Mouse (Mus musculus) testis, adult 2 months (tissue): ENCODE data around the gene Enox1.

Experiments used
- CTCF ChIP-seq: fragments of 200-500 bp; IDR thresholded peaks from 2 replicates; pipeline ENCODE4 v1.5.1; 2012; ENCODE audit warnings: low read depth, mild to moderate bottlenecking, inconsistent platforms, low read length, moderate library complexity; ENCODE audit not compliant: control insufficient read depth, insufficient read depth, insufficient replicate concordance
- POLR2A ChIP-seq: fragments of 200-500 bp; IDR thresholded peaks from 2 replicates; pipeline ENCODE4 v1.6.1; 2012; ENCODE audit warnings: low read depth, mild to moderate bottlenecking, inconsistent platforms, low read length, moderate library complexity; ENCODE audit not compliant: control insufficient read depth

- no peak for TF ChIP-seq CTCF
- TF ChIP-seq POLR2A, result no peak
These were observed 154.9 kb downstream of the Enox1 start for GRCm38 (mm10) chr14:77311456-77311855.
